Mouse (Mus musculus) fat pad, adult 2 months (tissue): ENCODE data around the gene 4931440F15Rik.
"Not testable (repeated sequence)": the region's sequence is repeated elsewhere in the genome, so short reads cannot be mapped to it uniquely, and the experiment has no call there.

Source experiments
- DNase-seq: peaks from one replicate; pipeline ENCODE4 v3.0.0-alpha.2; 2011; ENCODE audit warnings: low read depth, low spot score; ENCODE audit errors: extremely low read depth

4931440F15Rik gene

DNA sequence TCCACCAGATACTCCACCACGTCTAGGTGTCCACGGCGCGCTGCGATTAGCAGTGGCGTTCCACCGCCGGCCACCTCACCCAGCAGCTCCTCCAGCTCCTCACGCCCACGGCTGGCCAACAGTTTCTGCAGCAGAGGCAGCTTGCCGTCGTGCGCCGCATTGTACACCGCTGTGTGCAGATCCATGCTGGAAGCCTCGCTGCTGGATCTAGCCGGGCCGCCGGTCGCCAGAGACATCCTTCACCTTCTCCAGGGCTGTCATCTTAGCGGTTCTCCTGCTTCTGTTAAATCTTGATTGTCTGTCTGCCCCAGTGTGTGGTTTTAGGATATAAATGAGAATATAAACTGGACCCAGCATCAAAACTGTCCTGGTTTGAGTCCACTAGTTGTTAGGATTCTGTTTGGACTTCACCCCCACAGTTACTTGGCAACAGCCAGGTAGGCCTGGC lies at the start of gene 4931440F15Rik:
TSS of gene 4931440F15Rik (minus strand) at position 398 of the 448 bp plus-strand sequence.
- not testable (repeated sequence) for DNase-seq

DNA sequence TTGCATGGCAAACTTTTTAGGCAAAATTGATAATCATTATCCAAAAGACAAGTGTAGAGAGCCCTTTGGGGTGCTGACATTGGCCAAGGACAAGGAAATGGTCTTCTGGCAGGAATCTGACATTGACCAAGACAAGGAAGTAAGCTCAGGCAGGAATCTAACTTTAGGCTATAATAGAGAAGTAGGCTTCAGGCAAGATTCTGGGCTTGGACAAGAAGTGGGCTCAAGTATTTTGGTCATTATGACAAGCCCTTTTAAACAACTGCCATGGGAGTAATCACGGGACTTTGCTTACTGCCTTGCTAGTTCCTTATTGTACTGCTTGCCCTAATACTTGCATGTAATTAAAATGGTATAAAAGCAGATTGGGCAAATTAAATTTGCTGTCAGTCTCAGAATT lies 49.3 kb upstream of the 4931440F15Rik start:
- not testable (repeated sequence) for DNase-seq

DNA sequence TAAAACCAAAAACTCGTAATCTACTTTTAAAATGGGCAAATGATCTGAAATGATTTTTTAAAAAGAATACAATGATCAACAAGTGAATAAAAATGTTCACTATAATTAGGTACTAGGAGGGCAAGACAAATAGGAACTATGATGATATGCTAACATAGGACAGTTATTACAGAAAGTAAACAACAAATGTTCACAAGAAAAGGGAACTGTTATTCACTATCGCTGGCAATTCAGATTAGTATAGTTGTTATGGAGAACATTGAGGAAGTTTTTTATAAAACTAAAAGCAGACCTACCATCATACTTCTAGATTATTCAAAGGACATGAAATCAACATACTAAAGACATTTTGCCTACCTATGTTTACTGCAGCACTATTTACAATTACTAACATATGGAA lies 44.7 kb upstream of the 4931440F15Rik start:
- DNase-seq = no peak

DNA sequence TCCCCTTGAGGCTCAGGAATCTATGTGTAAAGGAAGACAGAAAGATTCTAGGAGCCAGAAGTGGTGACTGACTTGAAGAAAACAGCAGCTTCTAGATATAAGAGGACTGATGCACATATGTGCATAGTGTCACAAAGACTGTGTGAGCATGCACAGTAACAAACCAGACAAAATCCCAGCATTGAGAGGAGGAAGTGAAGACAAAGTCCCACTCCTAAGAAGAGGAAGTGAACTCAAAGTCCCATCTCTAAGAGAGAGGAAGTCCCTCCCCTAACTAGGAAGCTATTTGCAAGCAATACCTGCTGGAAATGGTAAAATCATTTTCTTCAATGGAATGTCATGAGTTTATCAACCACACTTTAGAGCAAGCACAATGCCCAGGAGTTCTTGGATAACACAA lies 38.8 kb upstream of the 4931440F15Rik start:
- DNase-seq = no peak

DNA sequence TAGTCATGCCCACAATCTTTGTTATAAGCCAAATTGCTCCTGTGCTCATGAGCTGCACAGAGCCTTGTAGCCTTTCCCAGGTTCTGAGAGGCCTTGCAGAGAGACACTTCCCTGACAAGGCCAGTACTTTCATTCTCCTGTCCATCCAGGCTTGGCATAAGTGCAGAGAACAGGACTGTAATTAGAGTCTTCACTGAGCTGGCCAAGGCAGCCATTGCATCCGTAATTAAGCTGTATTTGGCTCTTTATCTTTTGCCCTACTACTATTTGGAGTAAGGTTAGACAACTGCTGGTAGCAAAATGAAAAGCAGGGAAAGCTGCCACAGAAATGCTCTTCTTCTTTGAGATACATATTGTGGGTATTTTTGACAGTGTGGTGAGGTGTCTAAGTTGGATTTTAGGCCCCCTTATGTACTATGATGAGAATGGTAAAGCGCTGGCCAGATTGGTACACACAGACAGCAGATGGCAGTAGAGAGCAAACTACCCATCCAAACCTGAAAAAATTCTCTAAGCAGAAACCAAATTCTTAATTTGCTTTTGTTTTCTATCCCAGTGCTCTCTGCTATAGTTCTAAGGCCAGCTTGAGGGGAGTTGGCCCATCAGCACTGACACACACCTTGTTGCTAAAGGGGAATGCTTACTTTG lies 36.4 kb upstream of the 4931440F15Rik start:
- no peak for DNase-seq

GRCm38 (mm10) chr11:29861040-29861439 lies 35.6 kb upstream of the 4931440F15Rik start:
- DNase-seq = no peak

DNA sequence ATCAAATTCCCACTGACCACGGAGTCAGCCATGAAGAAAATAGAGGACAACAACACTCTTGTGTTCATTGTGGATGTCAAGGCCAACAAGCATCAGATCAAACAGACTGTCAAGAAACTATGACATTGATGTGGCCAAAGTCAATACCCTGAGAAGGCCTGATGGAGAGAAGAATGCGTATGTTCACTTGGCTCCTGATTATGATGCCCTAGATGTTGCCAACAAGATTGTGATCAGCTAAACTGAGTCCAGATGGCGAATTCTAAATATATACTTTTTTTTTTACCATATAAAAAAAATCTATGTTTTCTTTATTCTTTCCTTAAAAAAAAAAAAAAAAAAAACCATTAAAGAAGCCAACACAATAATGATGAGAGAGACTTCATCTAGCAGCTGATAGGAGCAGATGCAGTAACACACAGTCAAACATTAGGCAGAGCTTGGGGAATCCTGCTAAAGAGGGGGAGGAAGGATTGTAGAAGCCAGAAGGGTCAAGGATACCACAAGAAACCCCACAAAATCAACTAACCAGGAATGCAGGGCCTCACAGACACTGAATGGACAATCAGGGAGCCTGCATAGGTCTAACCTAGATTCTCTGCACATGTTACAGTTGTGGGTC lies 15.2 kb upstream of the 4931440F15Rik start:
- no peak for DNase-seq

DNA sequence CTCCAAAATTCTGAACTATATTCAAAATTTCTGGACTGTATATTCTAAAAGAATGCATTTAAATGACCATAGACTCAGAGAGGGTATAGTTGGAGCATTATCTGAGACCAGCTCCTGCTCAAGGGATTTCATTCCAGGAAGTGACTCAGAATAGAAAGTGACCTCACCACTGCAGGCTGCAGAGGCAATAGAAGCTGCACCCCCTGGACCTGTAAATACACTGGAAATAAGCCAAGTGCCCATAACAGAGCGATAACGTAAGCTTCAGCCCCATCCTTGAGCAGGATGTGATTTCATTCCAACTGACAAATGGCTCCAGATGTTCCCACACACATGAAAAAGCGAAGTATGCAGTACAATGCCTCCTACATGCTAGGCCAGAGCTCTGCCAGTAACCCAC lies 14.3 kb upstream of the 4931440F15Rik start:
- peak; percentile 1 for DNase-seq

DNA sequence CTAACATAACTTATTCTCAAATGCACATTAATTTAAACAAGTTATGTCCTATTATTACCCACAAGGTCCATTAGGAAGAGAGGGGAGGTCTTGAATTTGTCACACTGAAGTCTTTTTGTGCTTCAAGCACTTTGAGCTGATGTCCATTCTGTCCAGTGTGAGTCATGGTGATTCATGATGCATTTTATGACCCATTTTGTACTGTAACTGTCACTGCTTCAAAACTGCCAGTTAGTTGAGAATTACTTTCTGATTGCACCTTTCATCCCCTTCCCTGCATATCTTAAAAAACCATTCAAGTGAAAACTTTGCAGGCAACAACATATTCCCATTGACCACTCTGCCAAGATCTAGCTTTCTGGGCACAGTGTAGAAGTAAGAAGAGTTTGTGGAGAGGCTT lies 11.6 kb upstream of the 4931440F15Rik start:
- no peak for DNase-seq

DNA sequence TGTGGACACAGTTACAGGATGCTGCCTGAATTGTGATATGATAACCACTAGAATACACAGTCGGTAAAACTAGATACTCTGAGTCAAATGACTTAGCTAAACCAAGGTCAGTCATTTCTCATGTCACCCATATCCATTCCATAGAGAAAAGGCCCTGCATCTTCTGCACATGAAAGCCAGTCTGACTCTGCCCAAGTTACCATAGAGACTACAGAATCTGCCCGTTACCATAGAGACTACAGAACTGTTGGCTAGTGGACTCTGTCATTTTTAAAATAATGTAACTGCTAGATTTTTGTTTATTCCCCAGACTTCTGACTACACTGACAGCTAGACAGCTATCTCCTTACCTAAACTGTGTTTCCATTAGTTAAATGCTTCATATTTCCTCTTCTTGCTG lies 2.3 kb upstream of the 4931440F15Rik start:
- no peak for DNase-seq

DNA sequence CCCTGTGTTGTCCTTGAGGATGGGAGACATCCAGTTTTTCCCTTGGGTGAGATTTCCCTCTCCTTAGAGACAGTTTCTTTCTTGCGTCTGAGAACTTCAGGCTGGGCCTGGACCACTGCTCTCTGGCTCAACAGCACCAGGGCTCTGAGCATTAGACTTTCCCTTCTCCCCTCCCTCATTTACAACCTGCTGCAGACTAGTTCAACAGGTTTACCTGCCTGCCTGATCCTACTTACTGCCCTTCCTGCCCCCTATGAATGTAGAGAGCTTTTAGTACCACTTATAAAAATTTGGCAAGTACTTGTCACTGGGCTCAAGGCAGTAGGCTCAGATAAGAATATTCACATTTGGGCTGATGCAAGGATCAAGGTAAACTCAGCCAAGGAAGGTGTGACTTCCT lies 533 bp upstream of the 4931440F15Rik start:
- DNase-seq = no peak

DNA sequence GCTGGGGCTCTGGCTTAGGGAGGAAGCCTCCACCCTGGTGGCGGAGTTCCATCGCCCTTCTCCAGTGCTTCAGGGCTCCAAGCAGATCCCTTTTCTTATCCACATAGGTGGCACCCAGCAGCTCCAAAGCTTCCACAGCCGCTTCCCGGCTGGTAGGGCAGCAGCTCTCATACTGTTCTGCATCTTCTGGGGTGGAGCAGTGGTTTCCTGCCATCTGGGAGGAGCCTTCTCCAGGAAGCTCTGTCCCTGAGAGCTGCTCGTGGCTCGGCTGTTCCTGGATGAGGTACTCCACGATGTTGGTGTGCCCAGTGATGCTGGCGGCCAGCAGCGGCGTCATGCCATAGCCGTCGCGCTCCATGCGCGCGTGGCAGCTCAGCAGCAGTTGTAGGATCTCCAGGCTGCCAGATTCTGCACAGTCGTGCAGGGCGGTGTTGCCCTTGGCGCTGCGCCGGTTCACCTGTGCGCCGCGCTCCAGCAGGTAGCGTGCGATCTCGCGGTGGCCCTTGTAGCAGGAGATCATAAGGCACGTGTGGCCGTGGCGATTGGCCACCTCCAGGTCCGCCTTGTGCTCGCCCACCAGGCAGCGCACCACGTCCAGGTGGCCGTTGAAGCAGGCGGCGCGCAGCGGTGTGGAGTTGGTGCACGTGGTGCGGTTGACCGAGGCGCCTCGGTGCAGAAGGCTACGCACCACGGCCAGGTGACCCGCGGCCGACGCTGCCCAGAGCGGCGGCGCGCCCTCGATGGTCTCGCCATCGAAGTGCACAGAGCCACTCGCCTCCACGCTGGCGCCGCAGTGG lies 796 bp downstream of the 4931440F15Rik start:
- not testable (repeated sequence) for DNase-seq

DNA sequence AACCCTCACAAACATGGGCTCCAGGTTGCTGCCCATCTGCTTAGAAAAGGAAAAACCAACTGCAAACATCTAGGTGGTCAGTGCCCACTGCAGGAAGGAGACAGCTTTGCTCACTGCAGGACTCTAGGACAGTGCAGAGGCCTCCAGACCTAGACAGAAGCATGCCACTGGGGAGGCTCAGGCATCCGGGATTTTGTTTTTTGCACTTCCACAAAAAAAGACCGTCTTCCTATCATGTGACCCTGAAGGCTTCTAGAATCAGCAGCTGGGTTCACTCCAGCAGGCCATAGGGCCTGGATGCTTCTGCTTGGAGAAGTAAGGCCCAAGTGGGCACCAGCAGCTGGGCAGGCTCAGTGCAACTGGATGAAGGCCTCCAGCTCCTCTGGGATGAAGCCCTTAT lies 2.3 kb downstream of the 4931440F15Rik start:
- DNase-seq = no peak

- no peak for DNase-seq
Observed at GRCm38 (mm10) chr11:29815670-29816069, 9.8 kb downstream of the 4931440F15Rik start.

- no peak for DNase-seq
Observed at GRCm38 (mm10) chr11:29815261-29815660, 10.2 kb downstream of the 4931440F15Rik start.

- no peak for DNase-seq
Observed at GRCm38 (mm10) chr11:29813267-29813666, 12.2 kb downstream of the 4931440F15Rik start.

- no peak for DNase-seq
Observed at GRCm38 (mm10) chr11:29812475-29812874, 13.0 kb downstream of the 4931440F15Rik start.

GRCm38 (mm10) chr11:29810324-29810723 lies 15.1 kb downstream of the 4931440F15Rik start:
- DNase-seq = no peak

- no peak for DNase-seq
Observed at GRCm38 (mm10) chr11:29808981-29809589, 16.4 kb downstream of the 4931440F15Rik start.

- no peak for DNase-seq
Observed at GRCm38 (mm10) chr11:29808173-29808980, 17.1 kb downstream of the 4931440F15Rik start.

DNA sequence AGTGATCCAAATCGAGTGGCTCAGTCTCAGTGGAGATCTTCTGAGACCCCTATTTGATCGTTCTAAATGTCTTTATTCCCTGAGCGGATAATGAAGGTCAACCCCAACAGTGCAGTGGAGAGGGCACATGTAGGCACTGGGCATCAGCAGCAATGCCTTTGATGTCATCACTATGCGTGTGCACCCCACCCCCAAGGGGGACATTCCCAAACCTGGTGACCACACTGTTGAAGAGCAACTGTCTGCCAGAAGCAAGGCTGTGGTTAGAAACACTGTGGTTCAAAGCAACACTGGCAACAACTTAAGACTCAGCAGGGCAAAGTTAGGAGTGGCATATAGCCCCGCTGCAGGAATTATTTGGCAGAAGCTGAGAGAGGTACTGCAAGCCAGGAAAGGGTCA lies 18.1 kb downstream of the 4931440F15Rik start:
- DNase-seq = no peak
